Mouse (Mus musculus): ENCODE measurements around the gene Olfr355. TPM values are rescaled to one million over a fixed set of nuclear protein-coding genes. Genes with fewer than 3 reads are reported as not detected.

The Olfr355 gene
- total RNA-seq, 1 experiment, result not detected

Other genes with a start within 250 kb of the Olfr355 start
- gene Olfr346, start 243.1 kb downstream of the Olfr355 start, total RNA-seq (2012; rRNA removed), result not detected in 2 replicates
- gene Olfr347, start 197.0 kb downstream of the Olfr355 start, total RNA-seq (2012; rRNA removed), result not detected in 2 replicates
- gene Olfr348, start 144.6 kb downstream of the Olfr355 start, total RNA-seq (2012; rRNA removed), result not detected in 2 replicates
- gene Olfr50, start 138.4 kb downstream of the Olfr355 start, total RNA-seq (2012; rRNA removed), result not detected in 2 replicates
- not detected in 2 replicates for gene Olfr3, start 111.9 kb downstream of the Olfr355 start, total RNA-seq (2012; rRNA removed)
- not detected in 2 replicates for gene Olfr350, start 82.6 kb downstream of the Olfr355 start, total RNA-seq (2012; rRNA removed)
- gene Olfr351, start 66.2 kb downstream of the Olfr355 start, total RNA-seq (2012; rRNA removed), result not detected in 2 replicates
- gene Olfr352, start 60.4 kb downstream of the Olfr355 start, total RNA-seq (2012; rRNA removed), result not detected in 2 replicates
- gene Olfr353, start 36.0 kb downstream of the Olfr355 start, total RNA-seq (2012; rRNA removed), result not detected in 2 replicates
- gene Olfr354, start 23.2 kb downstream of the Olfr355 start, total RNA-seq (2012; rRNA removed), result not detected in 2 replicates
- not detected in 2 replicates for gene Olfr356, start 8.2 kb upstream of the Olfr355 start, total RNA-seq (2012; rRNA removed)
- not detected in 2 replicates for gene Olfr357, start 64.9 kb upstream of the Olfr355 start, total RNA-seq (2012; rRNA removed)
- not detected in 2 replicates for gene Olfr358, start 80.4 kb upstream of the Olfr355 start, total RNA-seq (2012; rRNA removed)
- gene Olfr360, start 136.8 kb upstream of the Olfr355 start, total RNA-seq (2012; rRNA removed), result not detected in 2 replicates
- not detected in 2 replicates for gene Olfr361, start 160.4 kb upstream of the Olfr355 start, total RNA-seq (2012; rRNA removed)
- not detected in 2 replicates for gene Olfr362, start 189.0 kb upstream of the Olfr355 start, total RNA-seq (2012; rRNA removed)
- gene Olfr364-ps1, start 210.4 kb upstream of the Olfr355 start, total RNA-seq (2012; rRNA removed), result not detected in 2 replicates